Mouse (Mus musculus) midbrain, embryonic 14.5 days (tissue): ENCODE measurements around the gene Pdgfc. TPM values are rescaled to one million over a fixed set of nuclear protein-coding genes. Genes with fewer than 3 reads are reported as not detected.
"Not testable (repeated sequence)": the region's sequence is repeated elsewhere in the genome, so short reads cannot be mapped to it uniquely, and the experiment has no call there.

Experiments
- ATAC-seq: fragments of 200-750 bp; cut with Nextera tagmentation; 2 replicates; pipeline ENCODE4 v1.8.0; 2017; ENCODE audit warnings: moderate number of reproducible peaks, moderate library complexity; ENCODE audit not compliant: low FRiP score, low TSS enrichment
- DNase-seq: peaks from one replicate; pipeline ENCODE4 v3.0.0-alpha.2; 2015
- H3K27ac ChIP-seq: fragments of 300-500 bp; sonication (generic); replicated peaks from 2 replicates; pipeline ENCODE4 v1.5.1; 2014; ENCODE audit warnings: mild to moderate bottlenecking, low read depth, low read length, moderate library complexity
- H3K27me3 ChIP-seq: fragments of 300-500 bp; sonication (generic); 2 replicates; pipeline ENCODE4 v1.6.1; 2014; ENCODE audit warnings: low read length, control low read depth, mixed read lengths; ENCODE audit not compliant: control insufficient read depth, insufficient read depth
- H3K36me3 ChIP-seq: fragments of 300-500 bp; sonication (generic); 2 replicates; pipeline ENCODE4 v1.6.1; 2014; ENCODE audit warnings: low read length, control low read depth; ENCODE audit not compliant: control insufficient read depth, insufficient read depth
- H3K4me1 ChIP-seq: fragments of 300-500 bp; sonication (generic); 2 replicates; pipeline ENCODE4 v1.6.1; 2014; ENCODE audit warnings: mild to moderate bottlenecking, antibody characterized with exemption, low read length, control low read depth; ENCODE audit not compliant: control insufficient read depth, insufficient read depth
- H3K4me2 ChIP-seq: fragments of 300-500 bp; sonication (generic); 2 replicates; pipeline ENCODE4 v1.6.1; 2014; ENCODE audit warnings: mild to moderate bottlenecking, low read length, moderate library complexity
- H3K4me3 ChIP-seq: fragments of 300-500 bp; sonication (generic); replicated peaks from 2 replicates; pipeline ENCODE4 v1.5.1; 2014; ENCODE audit warnings: low read depth, low read length
- H3K9ac ChIP-seq: fragments of 300-500 bp; sonication (generic); replicated peaks from 2 replicates; pipeline ENCODE4 v1.6.1; 2014; ENCODE audit warnings: mild to moderate bottlenecking, low read length, moderate library complexity
- H3K9me3 ChIP-seq: fragments of 300-500 bp; sonication (generic); 2 replicates; pipeline ENCODE4 v1.6.1; 2016; ENCODE audit warnings: low read length, control low read depth, mixed read lengths; ENCODE audit not compliant: control insufficient read depth
- WGBS: fragments of 180-500 bp; shearing (Covaris S2); extraction: QIAGEN DNeasy Blood & Tissue Kit; methylation state at CpG from one replicate; pipeline ENCODE4 v1.1.7; 2014; 5-methylcytosine and 5-hydroxymethylcytosine counted together
- polyA plus RNA-seq: library from polyadenylated mRNA; unstranded; fragments of >200 nt; fragmentation: Nextera tagmentation; extraction: Ambion mirVana; gene quantifications from 2 replicates; pipeline ENCODE4 v1.2.1, GENCODE M21; 2014

Pdgfc gene
- polyA plus RNA-seq, 1 experiment from 2014 or later: 6.3 TPM

DNA sequence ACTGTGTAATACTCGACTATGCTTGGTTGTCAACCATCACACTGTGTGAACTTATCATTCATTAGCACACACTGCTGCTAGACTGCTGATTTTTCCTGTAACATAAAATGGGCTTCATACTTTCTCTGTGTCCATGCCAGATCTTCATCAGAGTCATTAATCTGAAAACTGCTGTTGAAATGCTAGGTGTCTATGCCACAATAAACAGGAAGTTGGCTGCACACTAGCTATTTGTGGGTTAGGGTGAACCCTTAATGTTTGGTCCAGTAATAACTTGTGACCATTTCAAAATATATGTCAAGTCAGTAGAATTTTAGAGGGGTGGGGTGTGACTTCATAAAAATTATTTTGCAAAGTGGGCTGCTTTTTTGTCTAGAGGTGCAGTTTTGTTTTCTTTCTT is 84.4 kb downstream of the Pdgfc start:
- Histone ChIP-seq H3K27ac (no peak overlapping the region), H3K4me3 (no peak overlapping the region), H3K9ac (no peak overlapping the region), H3K9me3 (no peaks in the 10 kb centered on the region), H3K4me1 (no peaks in the 10 kb centered on the region), H3K27me3 (no peaks in the 10 kb centered on the region), H3K36me3 (no peaks in the 10 kb centered on the region), H3K4me2 (no peak overlapping the region)
- no peak for ATAC-seq
- WGBS: 83% methylated on average over 1 of the region's 1 CpGs
- no peak for DNase-seq

GRCm38 (mm10) chr3:81121731-81122130 is 85.5 kb downstream of the Pdgfc start:
- Histone ChIP-seq H3K4me3 (no peak overlapping the region), H3K27me3 (no peaks in the 10 kb centered on the region), H3K9ac (no peak overlapping the region), H3K27ac (no peak overlapping the region), H3K4me2 (no peak overlapping the region), H3K9me3 (no peaks in the 10 kb centered on the region), H3K4me1 (no peaks in the 10 kb centered on the region), H3K36me3 (no peaks in the 10 kb centered on the region)
- DNase-seq (no peak), ATAC-seq (no peak)
- WGBS: 89% methylated on average over 1 of the region's 1 CpGs

DNA sequence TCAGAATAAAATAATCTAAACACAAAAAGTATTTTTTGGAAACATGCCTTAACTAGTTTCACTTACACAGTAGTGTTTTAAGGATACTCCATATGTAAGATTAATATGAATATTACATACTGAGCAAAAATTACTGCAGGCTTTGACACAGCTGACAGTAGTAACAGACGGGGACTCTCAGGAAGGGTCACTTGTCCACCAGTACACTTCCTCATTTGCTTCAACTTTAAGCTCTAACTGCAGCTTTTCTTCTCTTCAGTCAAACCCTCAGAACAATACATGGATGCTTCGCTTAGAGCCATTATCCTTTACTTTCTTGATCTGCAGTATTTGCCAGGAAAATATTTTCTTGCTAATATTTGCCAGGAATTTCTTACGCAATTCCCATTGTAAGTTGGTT is 87.2 kb downstream of the Pdgfc start:
- no peak overlapping the region for H3K4me2 ChIP-seq
- no peaks in the 10 kb centered on the region for H3K4me1 ChIP-seq
- no peaks in the 10 kb centered on the region for H3K36me3 ChIP-seq
- no peak overlapping the region for H3K9ac ChIP-seq
- 88% methylated on average over 3 of the region's 3 CpGs for WGBS
- no peak overlapping the region for H3K4me3 ChIP-seq
- no peak overlapping the region for H3K27ac ChIP-seq
- H3K9me3 ChIP-seq: no peaks in the 10 kb centered on the region
- ATAC-seq (no peak), DNase-seq (no peak)
- H3K27me3 ChIP-seq: no peaks in the 10 kb centered on the region

GRCm38 (mm10) chr3:81127013-81127412 is 90.8 kb downstream of the Pdgfc start:
- no peaks in the 10 kb centered on the region for H3K9me3 ChIP-seq
- ATAC-seq: no peak
- WGBS: 47% methylated on average over 2 of the region's 2 CpGs

GRCm38 (mm10) chr3:81136985-81137384 is 100.8 kb downstream of the Pdgfc start:
- H3K4me1 ChIP-seq: no peaks in the 10 kb centered on the region
- no peaks in the 10 kb centered on the region for H3K36me3 ChIP-seq
- ATAC-seq: no peak
- H3K4me2 ChIP-seq: no peak overlapping the region
- no peak overlapping the region for H3K4me3 ChIP-seq
- H3K9ac ChIP-seq: no peak overlapping the region
- 95% methylated on average over 3 of the region's 3 CpGs for WGBS
- H3K27me3 ChIP-seq: no peaks in the 10 kb centered on the region
- no peaks in the 10 kb centered on the region for H3K9me3 ChIP-seq
- DNase-seq: no peak
- no peak overlapping the region for H3K27ac ChIP-seq

More at GRCm38 (mm10) chr3:81127013-81127412, 90.8 kb downstream of the Pdgfc start:
- no peaks in the 10 kb centered on the region for H3K4me1 ChIP-seq
- H3K27ac ChIP-seq: no peak overlapping the region
- no peak overlapping the region for H3K9ac ChIP-seq
- no peak overlapping the region for H3K4me3 ChIP-seq
- no peak for DNase-seq
- H3K27me3 ChIP-seq: no peaks in the 10 kb centered on the region
- H3K4me2 ChIP-seq: no peak overlapping the region
- no peaks in the 10 kb centered on the region for H3K36me3 ChIP-seq

DNA sequence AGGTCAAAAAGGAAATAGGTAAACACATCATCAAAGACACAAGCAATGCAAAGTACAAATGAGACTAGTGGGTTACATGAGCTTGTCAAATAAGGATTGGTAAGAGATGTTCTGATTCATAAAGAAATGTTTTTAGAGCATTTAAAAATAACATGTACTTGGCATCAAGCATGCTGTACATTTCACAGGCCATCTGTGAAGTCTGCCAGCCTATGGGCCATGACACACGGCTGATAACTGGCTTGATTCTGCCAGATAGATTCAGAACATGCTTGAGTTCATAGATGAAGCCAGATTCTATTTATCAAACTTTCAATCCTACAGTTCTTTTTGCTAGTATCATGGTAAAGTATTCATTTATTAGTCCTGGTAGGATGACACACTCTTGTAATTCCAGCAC is 101.8 kb downstream of the Pdgfc start:
- 91% methylated on average over 1 of the region's 1 CpGs for whole genome bisulfite sequencing
- not testable (repeated sequence) for ATAC-seq

GRCm38 (mm10) chr3:81143730-81144129 is 107.5 kb downstream of the Pdgfc start:
- ATAC-seq: no peak
- H3K9me3 ChIP-seq: no peaks in the 10 kb centered on the region
- H3K9ac ChIP-seq: no peak overlapping the region
- no peak for DNase-seq
- H3K4me3 ChIP-seq: no peak overlapping the region
- H3K36me3 ChIP-seq: no peaks in the 10 kb centered on the region
- H3K4me1 ChIP-seq: no peaks in the 10 kb centered on the region
- no peak overlapping the region for H3K27ac ChIP-seq
- H3K4me2 ChIP-seq: no peak overlapping the region
- no peaks in the 10 kb centered on the region for H3K27me3 ChIP-seq

More for the DNA sequence above, 101.8 kb downstream of the Pdgfc start:
- H3K27me3 ChIP-seq, H3K27ac ChIP-seq, H3K9me3 ChIP-seq, DNase-seq, H3K9ac ChIP-seq, H3K4me1 ChIP-seq, H3K4me3 ChIP-seq, H3K36me3 ChIP-seq, H3K4me2 ChIP-seq: not testable (repeated sequence)

DNA sequence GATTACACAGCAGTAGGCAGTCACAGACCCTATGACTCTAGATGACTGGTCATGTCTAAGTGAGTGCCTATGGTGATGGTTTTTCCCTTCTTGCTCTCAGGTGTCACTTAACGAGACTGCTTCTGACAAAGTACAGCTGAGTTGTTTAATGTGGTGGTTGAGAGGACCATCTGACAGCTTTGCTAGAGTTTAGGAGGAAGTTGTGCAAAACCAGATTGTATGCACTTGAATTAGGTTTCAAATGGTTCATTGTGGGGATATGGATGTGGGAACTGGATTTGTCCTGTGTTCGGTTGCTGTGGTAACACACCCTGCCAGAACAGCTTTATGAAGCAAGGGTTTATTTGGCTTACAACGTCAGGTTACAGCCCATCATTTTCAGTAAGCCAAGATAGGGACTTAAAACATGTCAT is 112.9 kb downstream of the Pdgfc start:
- Histone ChIP-seq H3K4me1 (0 out of 2 replicates have a peak, but pooled peaks cover 6% of the 10 kb centered on the region), H3K9me3 (no peaks in the 10 kb centered on the region), H3K36me3 (no peaks in the 10 kb centered on the region), H3K27me3 (no peaks in the 10 kb centered on the region), H3K27ac (no peak overlapping the region), H3K4me3 (no peak overlapping the region), H3K9ac (no peak overlapping the region), H3K4me2 (no peak overlapping the region)
- 62% methylated on average over 3 of the region's 3 CpGs for WGBS
- peak; percentile 23 for DNase-seq
- ATAC-seq: no peak

DNA sequence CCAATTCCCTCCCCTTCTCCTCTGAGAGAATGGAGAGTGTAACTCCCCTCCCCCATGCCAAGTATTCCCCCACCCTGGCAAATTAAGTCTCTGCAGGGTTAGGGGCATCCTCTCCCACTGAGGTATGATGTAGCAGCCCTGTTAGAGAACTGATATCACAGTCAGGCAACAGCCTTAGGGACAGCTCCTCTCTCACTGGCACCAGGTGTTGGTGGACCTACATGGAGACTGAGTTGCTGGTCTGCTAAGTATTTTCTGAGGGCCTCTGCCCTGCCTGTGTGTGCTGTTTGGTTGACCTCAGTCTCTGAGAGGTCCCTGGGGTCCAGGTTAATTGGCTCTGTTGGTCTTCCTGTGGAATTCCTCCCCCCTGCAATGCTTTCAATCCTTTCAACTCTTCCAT is 114.0 kb downstream of the Pdgfc start:
- H3K9ac ChIP-seq: no peak overlapping the region
- H3K9me3 ChIP-seq: no peaks in the 10 kb centered on the region
- H3K27ac ChIP-seq: no peak overlapping the region
- H3K36me3 ChIP-seq: no peaks in the 10 kb centered on the region
- H3K4me1 ChIP-seq: 0 out of 2 replicates have a peak, but pooled peaks cover 6% of the 10 kb centered on the region
- H3K27me3 ChIP-seq: no peaks in the 10 kb centered on the region
- H3K4me3 ChIP-seq: no peak overlapping the region
- DNase-seq (no peak), ATAC-seq (peak; percentile 24; the same call in 1 of the 2 replicates)
- H3K4me2 ChIP-seq: no peak overlapping the region
